Mouse (Mus musculus): Measurements from ENCODE around the gene Rbck1.
"Not testable (repeated sequence)": the region's sequence is repeated elsewhere in the genome, so short reads cannot be mapped to it uniquely, and the experiment has no call there.

Gene Rbck1

GRCm38 (mm10) chr2:152293727-152294475, 38.6 kb downstream of the Rbck1 start, which contains the start of gene Tbc1d20:
Tbc1d20 (plus strand) TSS chr2:152293828.
- DNase-seq, result peak; percentile 93

- no peak for DNase-seq
These were observed 39.2 kb downstream of the Rbck1 start for GRCm38 (mm10) chr2:152293179-152293726.

GRCm38 (mm10) chr2:152292475-152292874, 40.0 kb downstream of the Rbck1 start:
- DNase-seq, result no peak

GRCm38 (mm10) chr2:152289623-152290022, 42.8 kb downstream of the Rbck1 start:
- DNase-seq, result not testable (repeated sequence)

DNA sequence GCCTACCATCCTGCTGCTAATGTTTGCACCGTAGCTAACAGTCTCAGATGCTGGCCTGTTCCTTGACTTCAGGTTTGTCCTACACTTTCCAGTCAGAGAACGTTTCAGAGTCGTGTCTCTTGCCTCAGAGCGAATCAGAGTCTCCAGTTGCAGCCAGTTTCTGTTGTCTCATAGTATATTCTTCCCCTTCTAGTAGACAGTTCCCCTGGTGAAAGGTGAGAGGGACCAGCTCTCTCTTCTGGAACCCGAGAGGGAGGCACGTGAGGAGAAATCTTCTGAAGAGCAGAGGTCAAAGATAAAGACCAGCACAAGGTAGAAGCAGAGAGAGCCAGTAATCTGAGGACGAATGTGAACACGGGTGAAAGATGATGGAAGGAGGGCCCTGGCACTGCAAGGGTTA, 44.4 kb downstream of the Rbck1 start:
- DNase-seq, result no peak

GRCm38 (mm10) chr2:152287560-152287959, 44.9 kb downstream of the Rbck1 start:
- no peak for DNase-seq

DNA sequence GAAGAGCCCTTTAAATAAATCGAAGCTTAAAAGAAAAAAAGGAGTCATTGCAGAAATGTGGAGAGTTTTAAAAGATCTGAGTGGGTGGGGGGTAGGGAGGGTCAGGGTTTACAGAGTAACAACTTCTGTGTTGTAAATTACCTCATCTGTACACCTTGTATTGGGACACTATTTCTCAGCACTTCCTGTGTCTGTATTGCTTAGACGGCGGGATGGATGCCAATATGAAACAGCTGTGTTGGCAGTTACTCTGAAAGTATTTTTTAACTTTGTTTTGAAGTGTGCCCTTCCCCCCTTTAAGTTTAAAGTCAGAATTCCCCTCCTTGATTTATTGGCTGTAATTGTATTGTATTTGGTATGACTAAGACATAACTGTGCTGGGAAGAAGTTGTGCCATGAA, 51.0 kb downstream of the Rbck1 start:
- peak; percentile 15 for DNase-seq

GRCm38 (mm10) chr2:152273639-152274038, 58.8 kb downstream of the Rbck1 start:
- no peak for DNase-seq

Data from kidney, adult 9 months (tissue).